ENCODE assay signal across 21 mouse cellular contexts in genomic region chr11:36052598-36052997, GRCm38 (mm10).
DNase-seq lines count a peak whose midpoint lies in the region; ATAC-seq and TF ChIP-seq lines count a peak whose summit lies in the region.
"Had no signal": no experiment of that assay in that cellular context is flagged by ENCODE, and none has a peak within 500 bp of the region (broad histone marks: within the 10 kb centered on the region; RNA-seq: fewer than 3 reads in every experiment).

No protein-coding gene starts in this region.

- no peak for TF ChIP-seq CTCF in layer of hippocampus, adult 2 months (conservative IDR thresholded peaks at IDR 0.05)

- intact Hi-C loops in gastrocnemius, postnatal 36 days (cut with DNase I) = no loop called here

- 63% methylated on average over 2 of the region's 2 CpGs for WGBS in embryonic facial prominence, embryonic 14.5 days
- 62% methylated on average over 2 of the region's 2 CpGs for WGBS in embryonic facial prominence, embryonic 10.5 days

- no peak overlapping the region for H3K9ac ChIP-seq in embryonic facial prominence, embryonic 14.5 days (ENCODE audit: low read depth, low read length)
- H3K9ac ChIP-seq: embryonic facial prominence, embryonic 12.5 days; hindbrain, embryonic 12.5 days; hindbrain, embryonic 15.5 days had no signal

- ATAC-seq in embryonic facial prominence, embryonic 14.5 days (ENCODE audit: low read depth) = peak; percentile 12; the same call in 1 of the 2 replicates
- ATAC-seq: activated CD4-positive, CD25-positive, alpha-beta regulatory T cell, adult 4 months; intestine, postnatal 0 days had no signal

- H3K4me1 ChIP-seq in embryonic facial prominence, embryonic 14.5 days (ENCODE audit: control insufficient read depth, insufficient read depth, low read length) = no peaks in the 10 kb centered on the region; the same call in 1 of the 2 replicates
- peaks cover 9% of the 10 kb centered on the region for H3K4me1 ChIP-seq in embryonic facial prominence, embryonic 10.5 days
- H3K4me1 ChIP-seq: embryonic facial prominence, embryonic 12.5 days had no signal

- DNase-seq in adrenal gland, adult 2 months = peak; percentile 32
- DNase-seq in adrenal gland, postnatal 25 days = no peak
- peak; percentile 54 for DNase-seq in embryonic facial prominence, embryonic 14.5 days (ENCODE audit: low spot score)
- no peak for DNase-seq in embryonic facial prominence, embryonic 10.5 days (ENCODE audit: low spot score)
- peak; percentile 20 for DNase-seq in gastrocnemius, postnatal 25 days
- no peak for DNase-seq in gastrocnemius, postnatal 36 days
- peak; percentile 99 for DNase-seq in gonadal fat pad, adult 2 months (ENCODE audit: low read depth)
- no peak for DNase-seq in layer of hippocampus, adult 2 months (ENCODE audit: low spot score in 2 of 2)
- DNase-seq: cerebellum, adult 18-20 months; cerebellum, adult 9-10 months; cerebellum, postnatal 14 days; gastrocnemius, postnatal 10 days; heart, adult 11 months; kidney, adult 2 months had no signal

- H3K9me3 ChIP-seq in embryonic facial prominence, embryonic 14.5 days (ENCODE audit: control insufficient read depth, low read length) = no peaks in the 10 kb centered on the region
- no peaks in the 10 kb centered on the region for H3K9me3 ChIP-seq in embryonic facial prominence, embryonic 10.5 days
- H3K9me3 ChIP-seq: embryonic facial prominence, embryonic 12.5 days; hindbrain, embryonic 12.5 days; hindbrain, embryonic 15.5 days had no signal

- no peak overlapping the region for H3K4me3 ChIP-seq in embryonic facial prominence, embryonic 14.5 days (ENCODE audit: low read depth, low read length)
- H3K4me3 ChIP-seq in embryonic facial prominence, embryonic 10.5 days = no peak overlapping the region
- H3K4me3 ChIP-seq in layer of hippocampus, adult 2 months = no peak overlapping the region
- H3K4me3 ChIP-seq: embryonic facial prominence, embryonic 12.5 days; erythroblast, embryonic 14.5 days; hindbrain, embryonic 12.5 days; hindbrain, embryonic 15.5 days had no signal

- no peak overlapping the region for H3K27ac ChIP-seq in embryonic facial prominence, embryonic 14.5 days (replicated peaks; ENCODE audit: low read depth, low read length)
- H3K27ac ChIP-seq in embryonic facial prominence, embryonic 10.5 days (replicated peaks) = no peak overlapping the region
- no peak overlapping the region for H3K27ac ChIP-seq in layer of hippocampus, adult 2 months
- H3K27ac ChIP-seq: embryonic facial prominence, embryonic 12.5 days; hindbrain, embryonic 12.5 days; hindbrain, embryonic 15.5 days had no signal

- H3K27me3 ChIP-seq in embryonic facial prominence, embryonic 14.5 days (replicated peaks; ENCODE audit: control insufficient read depth, insufficient read depth, low read length) = no peaks in the 10 kb centered on the region
- H3K27me3 ChIP-seq in embryonic facial prominence, embryonic 10.5 days (replicated peaks; ENCODE audit: low read depth, poor library complexity, severe bottlenecking) = peaks cover 18% of the 10 kb centered on the region
- H3K27me3 ChIP-seq: hindbrain, embryonic 12.5 days; hindbrain, embryonic 15.5 days had no signal

- no peaks in the 10 kb centered on the region for H3K36me3 ChIP-seq in embryonic facial prominence, embryonic 14.5 days (ENCODE audit: control insufficient read depth, insufficient read depth, low read length)
- H3K36me3 ChIP-seq in embryonic facial prominence, embryonic 10.5 days (replicated peaks) = no peaks in the 10 kb centered on the region
- H3K36me3 ChIP-seq: embryonic facial prominence, embryonic 12.5 days; hindbrain, embryonic 12.5 days; hindbrain, embryonic 15.5 days had no signal

- H3K4me2 ChIP-seq in embryonic facial prominence, embryonic 14.5 days (ENCODE audit: low read depth, low read length) = no peak overlapping the region
- H3K4me2 ChIP-seq: embryonic facial prominence, embryonic 12.5 days; heart, embryonic 11.5 days; hindbrain, embryonic 12.5 days; hindbrain, embryonic 15.5 days had no signal

Comparison
In these comparisons a context has a peak if more than half of its experiments do, and no peak if none do; other contexts are left out.
1. DNase-seq: peak in adrenal gland, adult 2 months (single experiment), embryonic facial prominence, embryonic 14.5 days (single experiment), gastrocnemius, postnatal 25 days (single experiment) and gonadal fat pad, adult 2 months (single experiment); none in adrenal gland, postnatal 25 days (single experiment), embryonic facial prominence, embryonic 10.5 days (single experiment), gastrocnemius, postnatal 36 days (0 of 2) and layer of hippocampus, adult 2 months (0 of 2).